Mouse (Mus musculus): ENCODE data around the gene Pitpna. TPM values are rescaled to one million over a fixed set of nuclear protein-coding genes. Genes with fewer than 3 reads are reported as not detected.

The Pitpna gene
- 235 TPM for polyA plus RNA-seq (2014; fragmentation: Illumina TruSeq; extraction: RNeasy Lipid Tissue Mini Kit (QIAGEN cat#74804); ENCODE audit: low read depth, low replicate concordance)

DNA sequence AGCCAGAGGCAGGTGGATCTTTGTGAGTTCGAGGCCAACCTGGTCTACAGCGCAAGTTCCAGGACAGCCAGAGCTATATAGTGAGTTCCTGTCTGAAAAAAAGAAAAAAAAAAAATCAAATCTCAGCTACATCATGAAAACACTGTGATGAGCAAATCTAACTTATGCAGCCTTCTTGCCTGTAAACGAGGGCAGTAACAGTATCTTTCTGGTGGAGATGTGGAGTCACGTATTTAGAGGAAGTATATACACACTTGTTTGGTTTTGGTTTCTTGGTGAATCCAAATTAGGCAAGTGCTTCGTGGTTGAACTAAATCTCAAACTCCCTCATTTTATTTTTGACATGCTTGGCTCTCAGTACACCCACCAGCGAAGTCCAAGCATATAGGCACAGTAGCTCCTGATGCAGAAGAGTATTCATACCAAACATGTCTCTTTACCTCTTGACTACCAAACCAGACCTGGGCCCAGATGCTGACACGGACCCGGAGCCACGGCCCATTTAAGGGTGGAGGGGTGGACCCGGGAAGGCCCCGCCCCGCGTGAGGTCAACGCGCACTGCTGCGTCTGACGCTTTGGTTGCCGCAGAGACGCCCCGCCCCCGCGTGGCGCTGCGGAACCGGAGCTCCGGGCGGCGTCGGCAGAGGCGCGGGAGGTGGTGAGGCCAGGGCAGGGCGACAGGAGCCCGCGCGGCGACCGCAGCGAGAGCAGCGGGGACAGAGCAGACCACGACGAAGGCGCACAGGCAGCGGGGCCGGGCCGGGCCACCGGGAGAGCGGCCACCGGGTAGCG is at the start of gene Pitpna:
Gene Pitpna (plus strand): TSS at position 605 of the 792 bp plus-strand sequence.

DNA sequence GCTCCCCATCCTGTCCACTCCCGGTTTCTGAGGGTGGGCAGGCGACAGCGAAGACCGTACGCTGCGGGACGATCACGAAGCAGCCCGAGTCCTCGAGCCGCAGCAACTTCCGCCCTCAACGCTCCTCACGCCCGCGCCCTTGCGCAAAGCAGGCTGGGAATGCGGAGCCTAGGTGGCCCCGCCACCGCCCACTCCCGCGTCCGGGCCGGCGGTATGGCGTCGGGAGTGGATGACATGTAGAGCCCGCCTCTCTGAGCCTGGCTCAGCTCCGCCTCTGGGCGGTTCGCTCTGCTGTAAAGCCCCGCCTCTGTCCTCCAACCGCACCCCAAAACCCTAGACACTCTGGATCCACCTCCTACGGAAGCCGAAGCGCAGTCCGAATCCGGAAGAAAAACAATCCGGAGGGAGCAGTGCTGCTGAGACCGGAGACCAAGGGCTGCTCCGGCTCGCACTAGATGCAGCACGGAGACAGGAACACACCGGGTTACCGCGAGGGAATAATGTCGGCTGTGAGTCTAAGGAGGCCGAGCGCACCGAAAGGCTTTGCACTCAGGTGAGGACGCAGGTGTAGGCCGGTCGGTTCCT is 42.8 kb downstream of the Pitpna start, which contains the start of gene Inpp5k:
Gene Inpp5k (plus strand): TSS at position 344 of the 585 bp plus-strand sequence.

DNA sequence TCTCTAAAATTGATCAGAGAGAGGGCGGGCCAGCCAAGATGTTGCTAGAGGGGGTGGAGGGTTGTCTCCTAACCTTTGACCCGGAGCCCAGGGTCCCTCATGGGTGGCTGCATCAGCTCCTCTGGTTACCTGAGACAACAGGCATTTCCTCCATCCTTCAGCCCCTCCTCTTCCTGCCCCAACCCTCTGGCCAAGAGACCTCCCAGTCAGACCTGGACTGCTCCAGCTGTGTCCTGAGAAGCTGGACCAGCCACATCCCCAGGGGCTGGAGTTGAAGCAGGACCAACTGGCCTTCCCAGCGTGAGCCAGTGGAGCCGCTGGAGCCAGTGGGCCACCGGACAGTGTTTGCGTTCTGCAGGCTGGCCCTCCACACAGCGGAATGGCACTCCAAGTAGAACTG is 62.4 kb downstream of the Pitpna start, which contains the start of gene Myo1c:
Gene Myo1c (plus strand): TSS at position 194 of the 400 bp plus-strand sequence.

Other genes starting within 250 kb of the Pitpna start
- gene Rpa1, start 239.8 kb upstream of the Pitpna start, polyA plus RNA-seq (2014; fragmentation: Illumina TruSeq; extraction: RNeasy Lipid Tissue Mini Kit (QIAGEN cat#74804); ENCODE audit: low read depth, low replicate concordance): 25.2 TPM
- 2.5 TPM for gene Smyd4, start 239.7 kb upstream of the Pitpna start, polyA plus RNA-seq (2014; fragmentation: Illumina TruSeq; extraction: RNeasy Lipid Tissue Mini Kit (QIAGEN cat#74804); ENCODE audit: low read depth, low replicate concordance)
- gene Serpinf1, start 165.4 kb upstream of the Pitpna start, polyA plus RNA-seq (2014; fragmentation: Illumina TruSeq; extraction: RNeasy Lipid Tissue Mini Kit (QIAGEN cat#74804); ENCODE audit: low read depth, low replicate concordance): 1.6 TPM
- not detected for gene Serpinf2, start 148.5 kb upstream of the Pitpna start, polyA plus RNA-seq (2014; fragmentation: Illumina TruSeq; extraction: RNeasy Lipid Tissue Mini Kit (QIAGEN cat#74804); ENCODE audit: low read depth, low replicate concordance)
- 0.06 TPM for gene Wdr81, start 133.4 kb upstream of the Pitpna start, polyA plus RNA-seq (2014; fragmentation: Illumina TruSeq; extraction: RNeasy Lipid Tissue Mini Kit (QIAGEN cat#74804); ENCODE audit: low read depth, low replicate concordance)
- gene Tlcd2, start 126.4 kb upstream of the Pitpna start, polyA plus RNA-seq (2014; fragmentation: Illumina TruSeq; extraction: RNeasy Lipid Tissue Mini Kit (QIAGEN cat#74804); ENCODE audit: low read depth, low replicate concordance): 8.8 TPM
- 28.1 TPM for gene Prpf8, start 101.3 kb upstream of the Pitpna start, polyA plus RNA-seq (2014; fragmentation: Illumina TruSeq; extraction: RNeasy Lipid Tissue Mini Kit (QIAGEN cat#74804); ENCODE audit: low read depth, low replicate concordance)
- 0.47 TPM for gene Rilp, start 78.0 kb upstream of the Pitpna start, polyA plus RNA-seq (2014; fragmentation: Illumina TruSeq; extraction: RNeasy Lipid Tissue Mini Kit (QIAGEN cat#74804); ENCODE audit: low read depth, low replicate concordance)
- gene Scarf1, start 74.6 kb upstream of the Pitpna start, polyA plus RNA-seq (2014; fragmentation: Illumina TruSeq; extraction: RNeasy Lipid Tissue Mini Kit (QIAGEN cat#74804); ENCODE audit: low read depth, low replicate concordance): not detected
- 2.4 TPM for gene Slc43a2, start 56.4 kb upstream of the Pitpna start, polyA plus RNA-seq (2014; fragmentation: Illumina TruSeq; extraction: RNeasy Lipid Tissue Mini Kit (QIAGEN cat#74804); ENCODE audit: low read depth, low replicate concordance)
- gene Inpp5k, start 42.9 kb downstream of the Pitpna start, polyA plus RNA-seq (2014; fragmentation: Illumina TruSeq; extraction: RNeasy Lipid Tissue Mini Kit (QIAGEN cat#74804); ENCODE audit: low read depth, low replicate concordance): 59.1 TPM
- gene Myo1c, start 62.4 kb downstream of the Pitpna start, polyA plus RNA-seq (2014; fragmentation: Illumina TruSeq; extraction: RNeasy Lipid Tissue Mini Kit (QIAGEN cat#74804); ENCODE audit: low read depth, low replicate concordance): 8.8 TPM
- gene Crk, start 91.2 kb downstream of the Pitpna start, polyA plus RNA-seq (2014; fragmentation: Illumina TruSeq; extraction: RNeasy Lipid Tissue Mini Kit (QIAGEN cat#74804); ENCODE audit: low read depth, low replicate concordance): 290 TPM
- gene Ywhae, start 144.8 kb downstream of the Pitpna start, polyA plus RNA-seq (2014; fragmentation: Illumina TruSeq; extraction: RNeasy Lipid Tissue Mini Kit (QIAGEN cat#74804); ENCODE audit: low read depth, low replicate concordance): 1,318 TPM
- gene Doc2b, start 208.0 kb downstream of the Pitpna start, polyA plus RNA-seq (2014; fragmentation: Illumina TruSeq; extraction: RNeasy Lipid Tissue Mini Kit (QIAGEN cat#74804); ENCODE audit: low read depth, low replicate concordance): 0.60 TPM

Data from sigmoid colon, adult 10 weeks (tissue).